Mouse (Mus musculus) forebrain, embryonic 16.5 days (tissue): Measurements from ENCODE around the gene Myo18a. TPM values are rescaled to one million over a fixed set of nuclear protein-coding genes. Genes with fewer than 3 reads are reported as not detected.

Experiments
- ATAC-seq: fragments of 200-750 bp; cut with Nextera tagmentation; 2 replicates; pipeline ENCODE4 v1.8.0; 2017; ENCODE audit warnings: mild to moderate bottlenecking, moderate library complexity
- H3K27ac ChIP-seq: fragments of 300-500 bp; sonication (generic); 2 replicates; pipeline ENCODE4 v1.5.1; 2014; ENCODE audit warnings: low read length, control low read depth
- H3K27me3 ChIP-seq: fragments of 300-500 bp; sonication (generic); replicated peaks from 2 replicates; pipeline ENCODE4 v1.6.1; 2014; ENCODE audit warnings: low read length; ENCODE audit not compliant: control insufficient read depth, insufficient read depth
- H3K36me3 ChIP-seq: fragments of 300-500 bp; sonication (generic); 2 replicates; pipeline ENCODE4 v1.6.1; 2014; ENCODE audit not compliant: control insufficient read depth, insufficient read depth
- H3K4me1 ChIP-seq: fragments of 300-500 bp; sonication (generic); replicated peaks from 2 replicates; pipeline ENCODE4 v1.6.1; 2014; ENCODE audit warnings: low read length; ENCODE audit not compliant: control insufficient read depth, insufficient read depth
- H3K4me2 ChIP-seq: fragments of 300-500 bp; sonication (generic); 2 replicates; pipeline ENCODE4 v1.6.1; 2014; ENCODE audit warnings: mild to moderate bottlenecking, low read length, control low read depth
- H3K4me3 ChIP-seq: fragments of 300-500 bp; sonication (generic); replicated peaks from 2 replicates; pipeline ENCODE4 v1.5.1; 2014; ENCODE audit warnings: mild to moderate bottlenecking, low read length, control low read depth
- H3K9ac ChIP-seq: fragments of 300-500 bp; sonication (generic); replicated peaks from 2 replicates; pipeline ENCODE4 v1.6.1; 2014; ENCODE audit warnings: low read depth, low read length, control low read depth
- H3K9me3 ChIP-seq: fragments of 300-500 bp; sonication (generic); 2 replicates; pipeline ENCODE4 v1.6.1; 2016; ENCODE audit warnings: low read length; ENCODE audit not compliant: control insufficient read depth
- WGBS: fragments of 180-500 bp; shearing (Covaris S2); extraction: QIAGEN DNeasy Blood & Tissue Kit; methylation state at CpG from one replicate; pipeline ENCODE4 v1.1.7; 2014; 5-methylcytosine and 5-hydroxymethylcytosine counted together
- polyA plus RNA-seq: library from polyadenylated mRNA; unstranded; fragments of >200 nt; fragmentation: Nextera tagmentation; extraction: Ambion mirVana; gene quantifications from 2 replicates; pipeline ENCODE4 v1.2.1, GENCODE M21; 2015

Gene Myo18a
- polyA plus RNA-seq, 1 experiment from 2014 or later: 54.8 TPM

DNA sequence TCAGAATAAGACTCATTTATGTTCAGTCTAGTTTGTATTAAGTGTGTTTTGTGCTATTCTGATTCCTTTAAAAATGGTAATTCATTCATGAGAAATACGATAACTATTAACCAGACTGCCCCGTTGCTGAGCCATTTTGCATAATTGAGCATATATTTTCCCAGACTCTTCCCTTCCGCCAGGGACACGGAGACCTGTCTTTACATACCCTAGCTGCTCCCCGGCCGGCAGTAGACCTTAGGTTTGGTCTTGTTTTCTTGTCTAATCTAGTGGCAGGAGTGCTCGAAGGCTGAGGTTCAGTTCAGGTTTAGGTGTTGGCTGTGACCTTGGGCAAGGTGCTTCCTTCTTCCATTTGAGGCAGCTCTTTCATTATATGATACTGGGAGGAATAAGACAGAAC is 99.8 kb downstream of the Myo18a start:
- Histone ChIP-seq H3K4me3 (no peak overlapping the region), H3K9ac (no peak overlapping the region), H3K9me3 (no peaks in the 10 kb centered on the region), H3K4me2 (no peak overlapping the region), H3K36me3 (no peaks in the 10 kb centered on the region), H3K27ac (no peak overlapping the region), H3K4me1 (peaks cover 69% of the 10 kb centered on the region), H3K27me3 (no peaks in the 10 kb centered on the region)
- 59% methylated on average over 7 of the region's 7 CpGs for WGBS
- no peak for ATAC-seq

DNA sequence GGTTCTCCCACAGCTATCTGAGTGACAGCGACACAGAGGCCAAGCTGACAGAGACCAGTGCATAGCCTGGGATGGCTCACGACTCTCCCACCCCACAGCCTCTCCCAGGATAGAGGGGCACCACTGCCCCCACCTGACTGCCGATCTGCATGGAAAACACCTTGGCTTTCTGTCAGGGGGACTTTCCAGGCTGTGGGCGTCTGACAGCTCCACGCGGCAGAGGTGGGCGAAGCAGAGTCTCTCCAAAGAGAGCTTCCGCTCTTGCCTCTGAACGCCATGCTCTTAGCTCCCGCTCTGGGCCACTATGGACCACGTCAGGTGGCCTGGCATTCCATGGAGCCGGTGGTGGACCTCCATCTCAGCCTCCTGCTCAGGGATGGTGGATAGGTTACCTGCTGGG is 101.7 kb downstream of the Myo18a start:
- peak overlapping the region; percentile 5 for H3K27ac ChIP-seq
- 63% methylated on average over 12 of the region's 12 CpGs for WGBS
- H3K9me3 ChIP-seq: no peaks in the 10 kb centered on the region
- H3K4me2 ChIP-seq: no peak overlapping the region
- H3K9ac ChIP-seq: no peak overlapping the region
- no peaks in the 10 kb centered on the region for H3K27me3 ChIP-seq
- ATAC-seq: no peak
- H3K4me1 ChIP-seq: peaks cover 69% of the 10 kb centered on the region
- H3K36me3 ChIP-seq: no peaks in the 10 kb centered on the region
- H3K4me3 ChIP-seq: no peak overlapping the region

DNA sequence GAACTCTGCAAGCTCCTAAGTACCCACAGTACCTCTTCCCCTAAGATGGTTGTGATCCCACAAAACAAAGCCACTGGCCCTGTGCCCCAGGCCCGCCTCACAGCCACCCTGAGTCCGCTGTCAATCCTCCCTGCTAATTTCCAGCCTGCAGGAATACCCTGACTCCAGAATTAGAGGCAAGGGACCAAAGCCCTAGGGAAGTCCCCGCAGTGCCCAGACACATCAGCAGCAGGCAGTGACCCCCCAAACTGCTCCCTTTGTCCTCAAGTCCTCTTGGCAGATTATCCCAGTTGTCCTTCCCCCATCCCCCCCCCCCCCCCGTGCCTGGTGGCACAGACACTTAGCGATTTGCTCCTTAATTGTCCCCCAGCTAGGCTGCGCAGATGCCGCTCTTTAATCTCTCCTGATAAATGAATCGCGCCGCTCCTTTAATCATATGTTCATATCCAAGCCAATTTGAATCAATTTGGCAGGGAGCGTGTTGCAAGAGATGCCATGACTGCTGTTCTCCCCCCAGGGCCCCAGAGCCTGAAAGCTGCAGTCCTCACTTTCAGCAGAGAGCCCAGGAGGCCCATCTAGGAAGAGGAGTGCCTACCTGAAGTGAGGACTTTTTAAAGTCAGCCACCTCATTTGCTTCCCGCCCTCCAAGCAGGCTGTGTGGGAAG is 104.5 kb downstream of the Myo18a start:
- Histone ChIP-seq H3K9me3 (no peaks in the 10 kb centered on the region), H3K27ac (peak overlapping the region; percentile 80), H3K36me3 (no peaks in the 10 kb centered on the region), H3K4me1 (peaks cover 69% of the 10 kb centered on the region), H3K4me3 (no peak overlapping the region), H3K4me2 (no peak overlapping the region), H3K9ac (peak overlapping the region; percentile 32; the same call in 1 of the 2 replicates), H3K27me3 (no peaks in the 10 kb centered on the region)
- WGBS: 8% methylated on average over 11 of the region's 12 CpGs
- peak; percentile 49 for ATAC-seq

DNA sequence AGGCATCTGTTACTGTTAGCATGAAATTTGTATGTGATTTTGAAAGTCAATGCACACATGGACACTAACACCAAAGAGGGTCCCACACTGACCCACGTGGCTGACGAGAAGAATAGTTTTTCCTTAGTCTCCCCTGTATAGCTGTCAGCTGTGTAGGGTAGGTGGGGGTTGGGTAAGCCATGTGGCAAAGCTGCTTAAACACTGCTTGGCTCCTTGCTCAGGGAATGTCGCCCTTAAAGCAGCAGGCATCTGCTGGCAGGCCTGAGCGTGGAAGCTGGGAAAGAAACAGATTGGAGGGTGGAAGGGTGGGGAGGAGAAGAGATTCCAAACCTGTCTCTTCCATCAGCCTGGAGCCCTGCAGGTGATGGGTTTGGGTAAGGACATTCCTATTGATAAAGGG is 108.4 kb downstream of the Myo18a start:
- Histone ChIP-seq H3K4me1 (peaks cover 84% of the 10 kb centered on the region), H3K9ac (no peak overlapping the region), H3K4me2 (no peak overlapping the region), H3K27me3 (no peaks in the 10 kb centered on the region), H3K36me3 (no peaks in the 10 kb centered on the region), H3K4me3 (no peak overlapping the region), H3K9me3 (no peaks in the 10 kb centered on the region), H3K27ac (peak overlapping the region; percentile 85)
- WGBS: 7% methylated on average over 4 of the region's 4 CpGs
- peak; percentile 77 for ATAC-seq

DNA sequence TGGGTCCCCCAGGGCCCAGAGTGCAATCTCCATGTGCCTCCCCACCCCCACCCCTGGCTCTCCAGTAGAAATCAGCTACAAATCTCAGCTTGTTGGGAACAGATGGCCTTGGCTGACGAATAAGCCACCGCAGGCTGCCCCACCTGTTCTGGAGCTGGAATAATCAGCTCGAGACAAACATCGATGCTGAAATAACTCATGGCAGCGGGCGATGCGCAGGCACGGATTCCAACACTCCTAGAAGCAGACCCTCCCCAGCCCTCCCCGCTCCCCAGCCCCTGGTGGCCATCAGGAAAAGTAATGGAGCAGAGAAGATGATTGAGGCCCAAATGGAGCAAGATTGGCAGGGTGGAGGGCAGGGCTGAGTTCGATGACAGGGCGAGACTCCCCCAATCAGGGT is 109.2 kb downstream of the Myo18a start:
- WGBS: 5% methylated on average over 11 of the region's 11 CpGs
- Histone ChIP-seq H3K36me3 (no peaks in the 10 kb centered on the region), H3K4me1 (peaks cover 84% of the 10 kb centered on the region), H3K27me3 (no peaks in the 10 kb centered on the region), H3K9ac (no peak overlapping the region; the same call in 1 of the 2 replicates), H3K4me3 (no peak overlapping the region), H3K27ac (peak overlapping the region; percentile 87), H3K9me3 (no peaks in the 10 kb centered on the region), H3K4me2 (peak overlapping the region; percentile 24)
- ATAC-seq: peak; percentile 26; the same call in 1 of the 2 replicates

DNA sequence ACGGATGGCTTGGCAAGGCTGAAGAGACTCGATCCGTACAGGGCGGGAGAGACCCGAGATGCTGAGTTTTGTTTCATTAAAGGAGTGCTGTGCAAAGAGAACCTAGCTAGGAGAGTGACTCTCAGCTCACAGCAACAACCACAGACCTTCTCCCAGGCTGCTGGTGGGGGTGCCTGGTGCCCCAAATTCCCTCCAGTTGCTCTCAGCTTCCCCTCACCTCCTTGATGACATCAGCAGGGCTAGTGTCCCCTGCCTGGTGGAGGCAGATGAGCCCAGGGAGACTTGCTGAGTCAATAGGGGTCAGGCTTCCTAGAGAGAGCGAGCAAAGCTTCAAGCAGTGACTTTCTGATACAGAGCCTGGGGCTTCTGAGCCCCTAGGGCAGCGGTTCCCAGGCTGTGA is 109.6 kb downstream of the Myo18a start:
- Histone ChIP-seq H3K9ac (peak overlapping the region; percentile 45; the same call in 1 of the 2 replicates), H3K9me3 (no peaks in the 10 kb centered on the region), H3K36me3 (no peaks in the 10 kb centered on the region), H3K4me2 (peak overlapping the region; percentile 24), H3K4me3 (no peak overlapping the region), H3K27ac (peak overlapping the region; percentile 87), H3K4me1 (peaks cover 82% of the 10 kb centered on the region), H3K27me3 (no peaks in the 10 kb centered on the region)
- no peak for ATAC-seq
- 17% methylated on average over 7 of the region's 7 CpGs for WGBS

DNA sequence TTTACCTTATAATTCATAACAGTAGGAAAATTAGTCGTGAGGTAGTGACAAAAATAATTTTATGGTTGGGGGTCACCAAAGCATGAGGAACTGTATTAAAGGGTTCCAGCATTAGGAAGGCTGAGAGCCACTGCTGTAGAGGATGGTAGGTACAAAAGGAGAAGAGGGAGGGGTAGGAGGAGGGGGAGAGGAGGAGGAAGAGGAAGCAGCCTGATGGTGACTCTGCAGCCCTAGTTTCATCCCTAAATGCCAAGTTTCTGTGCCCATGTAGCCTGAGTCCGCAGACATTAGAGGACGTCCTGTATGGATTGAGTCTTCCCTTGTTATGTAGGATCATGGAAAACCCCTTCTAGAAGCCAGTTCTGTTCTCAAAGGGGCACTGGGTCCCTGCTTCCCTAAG is 110.1 kb downstream of the Myo18a start:
- ATAC-seq: no peak
- H3K9ac ChIP-seq: no peak overlapping the region
- H3K4me1 ChIP-seq: peaks cover 78% of the 10 kb centered on the region
- H3K9me3 ChIP-seq: no peaks in the 10 kb centered on the region
- H3K4me3 ChIP-seq: no peak overlapping the region
- peak overlapping the region; percentile 87 for H3K27ac ChIP-seq
- H3K4me2 ChIP-seq: no peak overlapping the region
- H3K36me3 ChIP-seq: no peaks in the 10 kb centered on the region
- 61% methylated on average over 3 of the region's 3 CpGs for WGBS
- no peaks in the 10 kb centered on the region for H3K27me3 ChIP-seq

DNA sequence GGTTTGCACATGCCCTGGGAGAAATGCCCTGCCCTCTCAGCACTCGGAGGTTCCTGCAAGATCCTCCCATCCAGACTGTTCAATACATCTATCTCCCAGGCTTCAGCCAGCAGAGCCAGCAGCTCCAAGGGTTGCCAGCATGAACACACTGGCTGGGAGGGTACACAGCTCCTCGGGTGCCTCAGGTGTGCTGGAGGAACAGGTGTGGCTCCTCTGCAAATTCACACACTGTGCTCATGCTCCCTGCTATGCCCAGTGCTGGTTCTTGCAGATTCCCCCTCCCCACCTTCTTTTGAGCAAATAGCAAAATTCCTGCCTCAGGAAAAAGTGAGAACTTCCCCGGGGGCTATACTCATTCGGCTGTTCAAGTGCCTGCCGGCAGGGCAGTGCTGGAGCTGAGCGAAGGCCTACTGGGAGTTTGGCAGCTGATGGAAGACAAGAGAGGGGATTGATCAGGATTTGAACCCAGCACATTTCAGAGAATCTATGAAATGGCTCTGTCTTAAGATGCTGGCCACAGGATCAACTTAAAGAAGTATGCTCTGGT is 111.7 kb downstream of the Myo18a start:
- Histone ChIP-seq H3K36me3 (no peaks in the 10 kb centered on the region), H3K4me2 (no peak overlapping the region), H3K27me3 (no peaks in the 10 kb centered on the region), H3K27ac (peak overlapping the region; percentile 72), H3K4me1 (peaks cover 62% of the 10 kb centered on the region), H3K9me3 (no peaks in the 10 kb centered on the region), H3K9ac (no peak overlapping the region), H3K4me3 (no peak overlapping the region)
- WGBS: 40% methylated on average over 6 of the region's 6 CpGs
- ATAC-seq: no peak

DNA sequence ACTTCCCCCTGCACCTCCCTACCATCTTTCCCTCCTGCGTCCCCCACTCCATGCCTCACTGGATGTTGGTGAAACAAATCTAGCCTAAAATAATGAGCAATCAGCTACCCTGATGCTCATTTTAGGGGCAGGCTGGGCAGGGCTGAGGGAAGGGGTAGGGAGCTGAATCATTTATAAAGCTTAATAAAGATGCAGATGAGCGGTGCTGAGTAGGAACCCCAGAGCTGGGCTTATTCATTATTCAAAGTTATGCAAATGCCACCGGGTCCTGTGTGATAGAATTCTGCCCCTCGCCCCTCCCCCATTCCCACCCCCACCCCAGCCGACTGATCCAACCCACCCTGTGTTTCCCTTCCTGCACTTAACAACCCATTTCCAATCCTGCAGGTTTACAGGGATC is 112.2 kb downstream of the Myo18a start:
- Histone ChIP-seq H3K27me3 (no peaks in the 10 kb centered on the region), H3K4me1 (peaks cover 63% of the 10 kb centered on the region), H3K36me3 (no peaks in the 10 kb centered on the region), H3K4me2 (no peak overlapping the region), H3K9ac (no peak overlapping the region; the same call in 1 of the 2 replicates), H3K9me3 (no peaks in the 10 kb centered on the region), H3K27ac (peak overlapping the region; percentile 76), H3K4me3 (no peak overlapping the region)
- peak; percentile 77 for ATAC-seq
- WGBS: 14% methylated on average over 5 of the region's 5 CpGs
